Mouse (Mus musculus): ENCODE measurements at regions not wholly inside any gene's neighbourhood (a gene's known extent, or its start where the extent isn't known, plus 50 kb on each side); places are given as distances from the start of the nearest gene placed in this dataset.

- no peak for DNase-seq
These were observed 133.4 kb upstream of the Gli2 start for GRCm38 (mm10) chr1:119186856-119187255.

DNA sequence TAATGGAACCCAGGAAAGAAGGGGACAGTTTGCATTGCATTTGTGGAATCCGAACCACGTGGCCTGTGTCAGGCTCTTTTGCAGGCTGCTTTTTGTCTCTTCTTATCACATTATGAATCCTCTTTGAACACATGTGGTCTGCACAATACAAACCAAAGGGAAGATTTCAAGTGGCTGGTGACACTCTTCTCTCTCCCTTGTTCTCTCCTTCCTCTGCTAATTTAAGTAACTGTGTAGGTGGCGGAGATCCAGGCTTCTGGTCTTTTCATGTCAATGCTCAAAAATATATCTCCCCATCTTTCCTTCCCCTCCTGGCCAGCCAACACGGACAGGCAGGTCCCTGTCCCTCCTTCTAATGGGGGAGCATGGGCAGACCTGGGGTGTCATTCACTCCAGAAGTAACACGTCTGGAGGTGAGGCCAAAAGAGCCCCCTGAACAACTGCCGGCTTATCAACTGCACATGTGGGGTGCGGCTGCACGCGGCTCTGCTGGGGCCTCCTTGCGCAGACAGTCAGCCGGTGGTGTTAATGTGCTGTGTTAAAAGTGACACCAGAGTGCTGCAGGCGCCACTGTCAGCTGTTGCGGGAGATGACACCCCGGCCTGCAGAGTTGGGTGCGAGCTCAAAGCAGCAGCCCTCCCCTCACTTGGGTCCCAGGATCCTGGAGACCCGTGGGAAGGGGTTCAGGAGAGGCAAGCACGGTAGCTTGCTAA, 130.3 kb upstream of the Gli2 start:
- DNase-seq = no peak

DNA sequence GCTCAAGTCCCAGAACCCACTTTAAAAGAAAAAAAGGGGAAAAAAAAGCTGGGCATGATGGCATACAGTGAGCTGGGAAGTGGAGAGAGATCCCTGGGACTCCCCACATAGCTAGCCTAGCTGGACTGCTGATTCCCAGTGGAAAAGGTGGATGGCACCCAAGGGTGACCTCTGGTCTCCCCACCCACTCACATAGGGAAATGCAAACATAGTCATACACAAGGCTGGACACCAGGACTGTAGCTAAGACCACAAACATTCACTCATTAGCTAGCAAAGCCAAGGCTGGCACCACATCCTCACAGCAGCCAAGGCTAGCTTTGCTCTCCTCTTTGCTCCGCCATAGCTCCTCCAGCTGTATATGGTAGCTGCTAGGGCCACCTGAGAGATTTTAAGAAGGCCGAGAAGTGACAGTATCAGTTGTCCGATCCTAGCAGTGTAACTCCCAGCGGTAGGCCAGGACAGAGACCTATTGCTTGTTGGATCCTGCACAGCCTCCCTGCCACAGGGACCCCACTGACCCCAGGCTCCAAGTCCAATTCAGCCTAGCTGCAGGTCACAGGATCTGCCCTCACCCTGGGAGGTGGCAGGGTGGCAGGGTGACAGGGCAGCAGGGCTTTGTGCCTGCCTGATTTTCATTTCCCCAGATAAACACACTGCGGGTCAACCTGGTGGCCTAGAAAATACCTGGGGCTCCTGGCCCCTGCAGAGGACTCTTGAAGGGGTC, 119.8 kb upstream of the Gli2 start:
- DNase-seq = no peak

DNA sequence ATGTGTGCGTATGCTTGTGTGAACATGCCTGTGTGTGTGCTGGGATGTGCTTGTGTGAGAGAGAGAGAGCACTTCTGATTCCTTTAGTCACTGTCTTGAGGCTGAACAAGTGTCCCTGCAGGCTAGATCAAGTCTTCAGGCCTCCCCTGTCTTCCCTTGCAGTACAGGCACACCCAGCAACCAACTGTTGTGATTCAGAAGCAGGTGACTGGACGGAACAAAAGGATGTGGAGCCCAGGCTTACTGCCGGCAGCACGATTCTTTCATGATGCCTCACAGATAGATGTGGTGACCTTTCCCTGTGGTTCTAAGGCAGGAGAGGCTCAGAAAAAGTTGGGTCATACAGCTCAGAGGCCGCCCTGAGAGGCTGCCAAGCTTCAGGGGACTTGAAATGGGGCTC, 114.0 kb upstream of the Gli2 start:
- DNase-seq = no peak

- DNase-seq = no peak
These were observed 112.9 kb upstream of the Gli2 start for GRCm38 (mm10) chr1:119166286-119166685.

- DNase-seq = no peak
These were observed 111.4 kb upstream of the Gli2 start for GRCm38 (mm10) chr1:119164811-119165210.

GRCm38 (mm10) chr1:119163846-119164245, 110.4 kb upstream of the Gli2 start:
- DNase-seq = no peak

DNA sequence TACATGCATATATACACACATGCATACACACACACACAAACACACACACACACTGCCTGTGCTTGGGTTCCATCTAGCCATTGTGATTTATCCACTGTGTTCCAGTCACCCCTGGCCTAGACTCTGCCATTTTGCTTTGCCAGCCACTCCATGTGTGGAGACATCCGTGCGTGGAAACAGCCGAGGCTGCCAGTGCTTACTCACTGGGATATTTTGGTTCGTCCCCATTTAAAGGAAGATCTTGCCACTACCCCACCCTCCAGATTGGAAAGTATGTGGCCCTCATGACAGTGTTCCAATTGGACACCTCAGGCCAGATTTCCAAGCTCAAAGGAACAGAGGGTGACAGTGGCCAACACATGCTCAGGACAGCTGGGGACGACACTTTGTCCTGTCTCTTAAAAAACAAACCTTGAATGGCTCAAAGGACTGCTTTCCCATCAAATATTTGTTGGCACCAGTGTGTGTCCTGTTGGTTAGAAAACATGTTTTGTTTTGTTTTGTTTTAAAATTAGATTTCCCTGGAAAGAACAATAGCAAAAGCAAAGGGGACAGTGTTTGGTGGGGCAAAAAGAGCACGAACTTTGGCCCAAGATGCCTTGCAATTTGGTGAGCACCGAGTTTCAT, 109.8 kb upstream of the Gli2 start:
- no peak for DNase-seq

- no peak for DNase-seq
These were observed 108.3 kb upstream of the Gli2 start for GRCm38 (mm10) chr1:119161751-119162150.

DNA sequence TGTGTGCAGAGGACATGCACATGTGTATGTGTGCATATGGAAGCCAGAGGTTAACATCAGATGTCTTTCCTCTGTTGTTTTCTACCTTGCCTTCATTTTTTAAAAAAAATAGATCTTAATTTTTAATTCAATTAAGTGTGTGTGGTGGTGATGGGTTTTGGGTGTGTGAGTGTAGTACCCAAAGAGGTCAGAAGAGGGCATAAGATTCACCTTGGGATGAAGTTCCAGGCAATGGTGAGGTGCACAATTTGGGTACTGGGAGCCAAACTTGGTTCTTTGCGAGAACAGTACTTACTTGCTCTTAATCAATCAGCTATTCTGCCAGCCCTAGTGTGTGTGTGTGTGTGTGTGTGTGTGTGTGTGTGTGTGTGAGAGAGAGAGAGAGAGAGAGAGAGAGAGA, 106.9 kb upstream of the Gli2 start:
- no peak for DNase-seq

DNA sequence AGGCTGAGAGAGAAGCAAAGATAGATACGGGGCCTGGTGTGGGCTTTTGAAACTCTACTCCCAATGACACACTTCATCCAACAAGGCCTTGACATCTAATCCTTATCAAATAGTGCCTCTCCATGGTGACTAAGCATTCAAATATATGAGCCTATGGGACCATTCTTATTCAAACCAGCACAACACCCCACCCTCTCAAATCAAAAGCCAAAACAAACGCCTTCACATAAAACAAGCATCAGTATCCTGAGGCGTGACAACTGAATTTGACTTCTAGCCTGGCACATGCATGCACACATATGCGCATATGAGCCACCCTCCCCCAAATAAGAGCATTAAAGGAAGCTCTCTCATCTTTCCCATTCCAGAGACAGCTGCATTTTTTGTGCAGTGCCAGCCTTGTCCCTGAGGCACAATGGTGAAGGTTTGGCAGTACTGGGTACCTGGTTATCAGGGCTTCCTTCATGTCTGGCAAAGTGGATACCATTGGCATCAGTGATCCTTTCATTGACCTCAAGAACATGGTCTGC, 103.8 kb upstream of the Gli2 start:
- DNase-seq = no peak

DNA sequence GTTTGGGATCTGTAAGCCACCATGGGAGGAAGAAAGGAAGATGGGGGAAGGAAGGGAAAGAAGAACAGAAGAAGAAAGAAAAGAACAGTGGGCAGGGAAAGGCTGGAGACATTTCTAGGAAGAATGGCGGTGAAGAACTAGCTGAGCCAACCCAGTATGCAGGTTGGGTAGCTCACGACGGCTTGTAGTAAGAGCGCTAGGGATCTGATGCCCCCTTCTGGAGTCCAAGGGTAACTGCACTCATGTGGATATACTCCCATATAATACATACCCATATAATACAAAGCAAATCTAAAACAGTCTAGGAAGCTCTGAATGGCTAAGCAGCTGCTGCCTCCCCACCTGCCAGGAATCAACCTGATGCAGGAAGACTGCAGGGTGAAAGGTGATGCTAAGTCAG, 100.2 kb upstream of the Gli2 start:
- DNase-seq = no peak

GRCm38 (mm10) chr1:119152776-119153175, 99.4 kb upstream of the Gli2 start:
- DNase-seq = no peak

GRCm38 (mm10) chr1:119147506-119147905, 94.1 kb upstream of the Gli2 start:
- no peak for DNase-seq

GRCm38 (mm10) chr1:119143808-119144207, 90.4 kb upstream of the Gli2 start:
- DNase-seq = no peak

- no peak for DNase-seq
These were observed 75.6 kb upstream of the Gli2 start for GRCm38 (mm10) chr1:119129039-119129438.

DNA sequence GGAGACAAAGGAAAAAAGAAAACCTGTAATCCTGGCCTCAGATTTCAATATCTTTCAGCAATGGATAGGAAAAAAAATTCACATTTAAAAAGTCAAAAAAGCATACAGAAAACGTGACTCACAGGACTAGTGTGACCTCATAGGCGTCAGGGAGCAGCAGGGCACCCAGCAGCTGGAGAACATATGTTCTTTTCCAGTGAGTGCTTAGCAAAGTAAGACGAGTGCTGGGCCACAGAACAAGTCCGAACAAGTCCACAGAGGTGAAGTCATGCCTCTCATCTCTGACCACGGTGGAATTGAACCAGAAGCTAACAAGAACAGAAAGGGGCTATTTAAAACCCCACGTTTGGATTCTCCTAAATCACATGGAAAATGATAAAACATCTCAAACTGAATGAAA, 72.1 kb upstream of the Gli2 start:
- no peak for DNase-seq

- DNase-seq = no peak
These were observed 71.4 kb upstream of the Gli2 start for GRCm38 (mm10) chr1:119124798-119125197.

DNA sequence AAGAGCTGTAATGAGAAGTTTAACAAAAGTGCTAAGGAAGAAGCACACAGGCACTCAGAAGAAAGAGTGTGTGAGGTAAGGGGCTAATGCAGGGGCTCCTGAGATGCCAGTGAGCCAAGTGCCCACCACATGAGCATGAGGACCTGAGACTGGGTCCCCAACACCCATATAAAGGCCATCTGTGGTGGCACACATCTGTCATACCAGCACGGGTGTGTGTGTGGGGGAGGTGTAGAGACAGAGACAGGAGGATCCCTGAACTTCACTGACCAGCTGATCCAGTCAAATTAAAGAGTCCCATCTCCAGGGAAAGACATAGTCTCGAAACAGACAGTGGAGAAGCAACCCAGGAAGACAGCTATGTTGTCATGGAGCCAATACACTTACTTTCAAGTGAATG, 70.6 kb upstream of the Gli2 start:
- DNase-seq = no peak

DNA sequence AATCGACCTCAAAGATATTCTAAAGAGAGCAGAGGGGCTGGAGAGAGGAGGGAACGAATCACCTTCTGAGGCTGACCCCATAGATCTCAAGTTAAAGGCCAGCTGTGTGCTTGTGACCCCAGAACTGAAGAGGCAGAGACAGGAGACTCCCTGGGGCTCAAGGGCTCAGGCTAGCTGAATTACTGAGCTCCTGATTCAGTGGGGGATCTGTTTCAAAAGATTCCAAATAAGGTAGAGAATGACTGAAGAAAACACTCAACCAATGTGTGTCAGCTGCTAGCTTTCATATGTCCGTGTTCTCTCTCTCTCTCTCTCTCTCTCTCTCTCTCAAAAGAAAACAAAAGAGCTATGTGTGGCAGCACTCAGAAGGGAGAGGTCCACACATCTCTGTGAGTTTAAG, 70.0 kb upstream of the Gli2 start:
- DNase-seq = no peak

DNA sequence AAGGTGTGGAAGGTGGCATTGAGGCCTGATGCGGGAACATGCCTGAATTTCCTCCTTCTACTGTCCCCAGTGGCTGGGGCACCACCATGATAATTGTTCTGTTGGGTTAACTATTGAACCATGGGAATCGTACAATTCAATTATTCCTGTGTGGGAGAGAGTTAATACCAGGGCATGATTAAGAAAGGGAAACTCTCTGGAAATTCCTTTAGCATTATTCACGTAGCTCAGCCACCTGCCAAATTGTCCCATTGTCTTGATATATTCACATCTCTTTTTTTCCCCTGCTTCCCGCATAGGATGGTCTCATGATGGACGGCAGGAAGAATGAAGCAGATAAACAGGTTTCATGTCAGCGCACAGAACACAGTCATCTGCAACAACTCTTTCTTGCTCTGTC, 69.6 kb upstream of the Gli2 start:
- no peak for DNase-seq

- no peak for DNase-seq
These were observed 66.6 kb upstream of the Gli2 start for GRCm38 (mm10) chr1:119119863-119120569.

- DNase-seq = no peak
These were observed 61.8 kb upstream of the Gli2 start for GRCm38 (mm10) chr1:119115106-119115674.

Measured in right cerebral cortex, postnatal 14 days (tissue).